Mouse (Mus musculus): ENCODE measurements around the gene Gcnt1. TPM values are rescaled to one million over a fixed set of nuclear protein-coding genes. Genes with fewer than 3 reads are reported as not detected.

Gene Gcnt1
- polyA plus RNA-seq, 1 experiment from 2014 or later = 62.8 TPM

DNA sequence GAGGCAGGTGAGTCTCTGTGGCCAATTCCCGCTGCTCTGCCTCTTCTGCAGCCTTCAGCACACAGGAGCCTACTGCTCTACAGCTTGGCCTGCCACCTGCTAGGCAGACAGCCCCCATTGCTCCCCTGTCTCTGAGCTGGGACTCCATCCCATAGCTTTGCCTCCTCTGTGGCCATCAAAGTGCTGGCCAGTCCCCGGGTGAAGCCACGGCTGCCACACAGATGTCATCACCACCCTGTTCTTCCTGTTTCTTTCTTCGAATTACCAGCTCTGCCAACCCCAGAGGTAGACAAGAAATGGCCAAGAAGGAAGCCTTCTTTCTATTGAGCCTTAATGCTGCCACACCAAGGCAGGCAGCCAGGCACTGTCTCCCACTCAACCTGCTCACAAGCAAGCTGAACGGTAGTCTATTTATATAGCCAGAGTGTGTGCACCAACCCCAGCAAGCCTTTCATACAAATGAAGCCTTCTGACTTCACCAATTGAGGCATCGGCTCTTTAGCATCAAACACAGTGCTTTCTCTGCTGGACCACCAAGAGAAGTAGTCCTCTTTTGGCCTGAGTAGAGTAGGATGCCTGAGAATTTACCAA is 10.3 kb upstream of the Gcnt1 start:
- Histone ChIP-seq H3K4me2 (ENCODE audit: low read length) (no peak overlapping the region), H3K9ac (ENCODE audit: low read depth, low read length) (no peak overlapping the region), H3K36me3 (ENCODE audit: insufficient read depth, low read length) (no peaks in the 10 kb centered on the region), H3K4me3 (replicated peaks; ENCODE audit: low read depth, low read length) (no peak overlapping the region), H3K27me3 (ENCODE audit: insufficient read depth, low read length) (no peaks in the 10 kb centered on the region), H3K27ac (no peak overlapping the region), H3K9me3 (replicated peaks; ENCODE audit: low read length) (no peaks in the 10 kb centered on the region), H3K4me1 (replicated peaks; ENCODE audit: insufficient read depth, low read length) (0 out of 2 replicates have a peak, but pooled peaks cover 3% of the 10 kb centered on the region)
- WGBS = 90% methylated on average over 6 of the region's 6 CpGs
- DNase-seq (ENCODE audit: low spot score) (no peak), ATAC-seq (replicated peaks; ENCODE audit: low FRiP score, low read depth) (no peak)
- TF ChIP-seq CTCF (IDR thresholded peaks at IDR 0.05; ENCODE audit: low read depth) = no peak

- no peak overlapping the region for H3K27ac ChIP-seq
- H3K4me1 ChIP-seq (replicated peaks; ENCODE audit: insufficient read depth, low read length) = no peaks in the 10 kb centered on the region
- H3K4me3 ChIP-seq (replicated peaks; ENCODE audit: low read depth, low read length) = no peak overlapping the region
- 53% methylated on average over 7 of the region's 7 CpGs for WGBS
- DNase-seq (ENCODE audit: low spot score) (no peak), ATAC-seq (replicated peaks; ENCODE audit: low FRiP score, low read depth) (no peak)
- no peak overlapping the region for H3K9ac ChIP-seq (ENCODE audit: low read depth, low read length)
- no peak for TF ChIP-seq CTCF (IDR thresholded peaks at IDR 0.05; ENCODE audit: low read depth)
- no peaks in the 10 kb centered on the region for H3K9me3 ChIP-seq (replicated peaks; ENCODE audit: low read length)
- no peaks in the 10 kb centered on the region for H3K36me3 ChIP-seq (ENCODE audit: insufficient read depth, low read length)
- no peaks in the 10 kb centered on the region for H3K27me3 ChIP-seq (ENCODE audit: insufficient read depth, low read length)
- H3K4me2 ChIP-seq (ENCODE audit: low read length) = no peak overlapping the region
Measured at GRCm38 (mm10) chr19:17380549-17380948, 7.9 kb upstream of the Gcnt1 start.

DNA sequence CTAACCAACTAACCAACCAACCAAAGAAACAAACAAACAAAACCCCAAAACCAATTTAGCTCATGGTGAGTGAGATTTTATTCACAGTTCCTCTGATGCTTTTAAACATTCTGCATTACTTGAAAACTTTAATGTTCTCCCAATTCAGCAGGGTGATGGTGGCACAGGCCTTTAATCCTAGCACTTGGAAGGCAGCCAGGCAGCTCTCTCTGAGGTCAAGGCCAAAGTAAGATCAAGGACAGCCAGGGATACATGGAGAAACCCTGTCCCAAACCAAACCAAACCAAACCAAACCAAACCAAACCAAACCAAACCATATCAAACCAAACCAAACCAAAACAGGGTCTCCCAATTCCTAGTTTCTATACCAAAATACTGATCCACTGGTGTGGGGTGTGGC is 6.2 kb upstream of the Gcnt1 start:
- no peaks in the 10 kb centered on the region for H3K4me1 ChIP-seq (replicated peaks; ENCODE audit: insufficient read depth, low read length)
- no peak overlapping the region for H3K4me2 ChIP-seq (ENCODE audit: low read length)

DNA sequence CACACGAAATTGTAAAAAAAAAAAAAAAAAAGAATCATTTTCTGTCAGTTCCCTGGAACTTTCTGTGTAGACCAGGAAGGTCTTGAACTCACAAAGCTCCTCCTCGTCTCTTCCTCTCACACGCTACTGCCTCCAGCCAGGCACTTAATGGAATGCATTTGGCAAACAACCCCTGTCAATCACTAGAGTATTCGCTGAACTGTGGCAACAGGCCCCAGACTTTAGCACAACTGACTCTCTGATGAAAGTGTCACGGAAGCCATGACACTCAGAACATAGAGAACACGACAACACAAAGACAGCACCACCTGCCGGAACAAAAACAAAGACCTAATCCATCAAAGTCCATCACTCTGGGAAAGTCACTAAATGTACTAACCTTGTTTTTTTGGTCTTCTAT is 3.1 kb downstream of the Gcnt1 start:
- TF ChIP-seq CTCF (IDR thresholded peaks at IDR 0.05; ENCODE audit: low read depth) = peak; percentile 27; the same call in 1 of the 2 replicates
- no peaks in the 10 kb centered on the region for H3K9me3 ChIP-seq (replicated peaks; ENCODE audit: low read length)

More for the DNA sequence above, 6.2 kb upstream of the Gcnt1 start:
- DNase-seq (ENCODE audit: low spot score) (no peak), ATAC-seq (replicated peaks; ENCODE audit: low FRiP score, low read depth) (no peak)
- Histone ChIP-seq H3K27me3 (ENCODE audit: insufficient read depth, low read length) (no peaks in the 10 kb centered on the region), H3K9me3 (replicated peaks; ENCODE audit: low read length) (no peaks in the 10 kb centered on the region), H3K36me3 (ENCODE audit: insufficient read depth, low read length) (no peaks in the 10 kb centered on the region), H3K4me3 (replicated peaks; ENCODE audit: low read depth, low read length) (no peak overlapping the region), H3K27ac (no peak overlapping the region), H3K9ac (ENCODE audit: low read depth, low read length) (no peak overlapping the region)
- TF ChIP-seq CTCF (IDR thresholded peaks at IDR 0.05; ENCODE audit: low read depth) = no peak

DNA sequence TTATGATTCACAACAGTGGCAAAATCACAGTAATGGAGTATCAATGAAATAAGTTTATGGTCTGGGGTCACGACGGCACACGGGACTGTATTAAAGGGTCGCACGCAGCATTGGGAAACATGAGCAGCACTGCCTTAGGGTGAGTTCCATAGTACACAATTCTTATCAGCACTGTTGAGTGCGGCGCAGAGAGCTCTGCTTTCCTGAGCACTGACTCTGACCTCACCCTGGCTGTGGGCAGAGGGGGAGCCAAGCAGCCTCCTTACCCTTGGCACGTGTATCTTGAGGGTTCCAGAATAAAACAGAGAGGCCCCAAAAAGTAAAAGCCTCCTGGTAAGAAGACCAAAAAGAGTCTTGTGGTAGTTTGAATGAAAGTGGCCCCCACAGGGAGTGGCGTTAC is 4.1 kb downstream of the Gcnt1 start:
- Histone ChIP-seq H3K27me3 (ENCODE audit: insufficient read depth, low read length) (no peaks in the 10 kb centered on the region), H3K27ac (no peak overlapping the region), H3K9me3 (replicated peaks; ENCODE audit: low read length) (no peaks in the 10 kb centered on the region), H3K9ac (ENCODE audit: low read depth, low read length) (no peak overlapping the region), H3K36me3 (ENCODE audit: insufficient read depth, low read length) (no peaks in the 10 kb centered on the region), H3K4me2 (ENCODE audit: low read length) (no peak overlapping the region), H3K4me1 (replicated peaks; ENCODE audit: insufficient read depth, low read length) (no peaks in the 10 kb centered on the region), H3K4me3 (replicated peaks; ENCODE audit: low read depth, low read length) (no peak overlapping the region)
- no peak for DNase-seq (ENCODE audit: low spot score)
- ATAC-seq (replicated peaks; ENCODE audit: low FRiP score, low read depth) = no peak
- TF ChIP-seq CTCF (IDR thresholded peaks at IDR 0.05; ENCODE audit: low read depth) = no peak
- WGBS = 91% methylated on average over 9 of the region's 9 CpGs

More for the DNA sequence above, 3.1 kb downstream of the Gcnt1 start:
- ATAC-seq (replicated peaks; ENCODE audit: low FRiP score, low read depth) = peak; percentile 53; the same call in 1 of the 2 replicates
- WGBS = 41% methylated on average over 7 of the region's 7 CpGs
- no peak for DNase-seq (ENCODE audit: low spot score)
- Histone ChIP-seq H3K4me3 (replicated peaks; ENCODE audit: low read depth, low read length) (no peak overlapping the region), H3K27me3 (ENCODE audit: insufficient read depth, low read length) (no peaks in the 10 kb centered on the region), H3K9ac (ENCODE audit: low read depth, low read length) (no peak overlapping the region), H3K4me1 (replicated peaks; ENCODE audit: insufficient read depth, low read length) (no peaks in the 10 kb centered on the region), H3K4me2 (ENCODE audit: low read length) (no peak overlapping the region), H3K36me3 (ENCODE audit: insufficient read depth, low read length) (no peaks in the 10 kb centered on the region), H3K27ac (no peak overlapping the region)

DNA sequence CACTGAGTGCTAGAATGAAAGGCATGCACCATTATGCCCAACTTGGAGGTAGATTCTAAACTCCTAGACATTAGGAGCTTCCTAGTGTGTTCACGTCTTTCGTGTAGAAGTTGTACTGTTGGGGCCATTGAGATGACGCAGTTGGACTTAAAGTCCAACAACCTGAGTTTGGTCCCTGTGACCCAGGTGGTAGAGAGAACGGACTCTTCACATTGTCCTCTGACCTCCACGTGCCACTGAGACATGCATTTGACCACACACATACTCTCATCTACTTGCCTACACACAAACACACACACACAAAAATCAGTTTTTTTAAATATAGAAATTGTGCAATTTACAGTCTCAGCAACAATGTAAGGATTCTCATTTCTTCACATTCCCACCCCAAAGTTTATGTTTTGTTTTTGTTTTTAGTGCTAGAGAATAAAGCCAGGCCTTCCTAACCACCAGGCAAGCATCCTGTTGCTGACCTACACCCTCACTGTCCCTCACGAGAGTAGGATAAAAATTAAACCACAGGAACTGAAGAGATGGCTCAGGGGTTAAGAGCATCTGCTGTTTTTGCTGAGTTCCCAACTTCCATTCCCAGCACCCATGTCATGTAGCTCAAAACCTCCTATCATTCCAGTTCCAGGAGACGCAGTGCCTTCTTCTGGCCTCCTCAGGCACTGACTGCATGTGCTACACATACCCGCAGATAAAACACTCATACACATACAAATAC is 6.1 kb downstream of the Gcnt1 start:
- Histone ChIP-seq H3K4me2 (ENCODE audit: low read length) (no peak overlapping the region), H3K36me3 (ENCODE audit: insufficient read depth, low read length) (no peaks in the 10 kb centered on the region), H3K4me3 (replicated peaks; ENCODE audit: low read depth, low read length) (no peak overlapping the region), H3K9me3 (replicated peaks; ENCODE audit: low read length) (no peaks in the 10 kb centered on the region), H3K4me1 (replicated peaks; ENCODE audit: insufficient read depth, low read length) (no peaks in the 10 kb centered on the region), H3K27me3 (ENCODE audit: insufficient read depth, low read length) (no peaks in the 10 kb centered on the region), H3K9ac (ENCODE audit: low read depth, low read length) (no peak overlapping the region), H3K27ac (no peak overlapping the region)
- TF ChIP-seq CTCF (IDR thresholded peaks at IDR 0.05; ENCODE audit: low read depth) = no peak
- WGBS = 87% methylated on average over 8 of the region's 8 CpGs
- ATAC-seq (replicated peaks; ENCODE audit: low FRiP score, low read depth) (no peak), DNase-seq (ENCODE audit: low spot score) (no peak)
